Mouse (Mus musculus) heart, postnatal 0 days (tissue): Measurements from ENCODE around the gene Lst1.

Source experiments
- CTCF ChIP-seq: IDR thresholded peaks from 2 replicates; pipeline ENCODE4 v1.5.1; 2016; ENCODE audit warnings: antibody characterized with exemption, control low read depth, low read depth
- EP300 ChIP-seq: IDR thresholded peaks from 2 replicates; pipeline ENCODE4 v1.6.1; 2016; ENCODE audit warnings: antibody characterized with exemption, low read depth

- no peak for TF ChIP-seq CTCF
- TF ChIP-seq EP300 = no peak
Measured at GRCm38 (mm10) chr17:35157254-35157653, 31.0 kb downstream of the Lst1 start.
